7 mouse cellular contexts compared by ENCODE assay signal in the genomic region with DNA sequence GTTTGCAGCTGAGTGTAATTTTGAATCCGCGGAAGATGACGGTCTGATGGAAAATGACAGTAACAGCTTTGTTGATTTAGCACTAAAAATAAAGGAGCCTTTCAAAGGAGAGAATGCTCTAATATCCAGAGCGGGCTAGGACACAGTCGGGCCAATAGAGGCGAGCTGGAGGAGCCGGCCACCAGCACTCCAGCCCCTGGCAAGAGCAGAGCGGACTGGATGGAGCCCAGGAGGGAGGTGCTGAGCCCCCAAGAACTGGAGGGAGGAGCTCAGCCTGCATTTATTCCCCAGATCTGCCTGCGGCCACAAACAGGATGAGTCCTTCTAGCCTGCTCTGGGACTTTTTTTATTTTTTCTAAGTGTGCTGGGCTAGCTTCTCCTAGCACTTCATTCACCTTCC.
DNase-seq lines count a peak whose midpoint lies in the region.

No protein-coding gene starts in this region.

- peak; percentile 43 for DNase-seq in layer of hippocampus, adult 11-12 months (ENCODE audit: low spot score)
- DNase-seq in layer of hippocampus, adult 9-10 months (ENCODE audit: low spot score) = no peak
- DNase-seq in cerebellum, postnatal 14 days = peak; percentile 42 to 46
- peak; percentile 52 for DNase-seq in gastrocnemius, postnatal 10 days
- DNase-seq in layer of hippocampus, postnatal 36 days = peak; percentile 52 to 57
- DNase-seq in skeletal muscle tissue, adult 2 months (ENCODE audit: low read depth, low spot score) = peak; percentile 52
- no peak for DNase-seq in spleen, postnatal 14 days (ENCODE audit: low spot score in 2 of 2)

Comparison
In these comparisons a context has a peak if more than half of its experiments do, and no peak if none do; other contexts are left out.
1. DNase-seq: peak in layer of hippocampus, adult 11-12 months (single experiment), cerebellum, postnatal 14 days (2 of 2), gastrocnemius, postnatal 10 days (single experiment), layer of hippocampus, postnatal 36 days (2 of 2) and skeletal muscle tissue, adult 2 months (single experiment); none in layer of hippocampus, adult 9-10 months (single experiment) and spleen, postnatal 14 days (0 of 2).